Mouse (Mus musculus): Measurements from ENCODE around the gene Sptbn2.

Sptbn2 gene

DNA sequence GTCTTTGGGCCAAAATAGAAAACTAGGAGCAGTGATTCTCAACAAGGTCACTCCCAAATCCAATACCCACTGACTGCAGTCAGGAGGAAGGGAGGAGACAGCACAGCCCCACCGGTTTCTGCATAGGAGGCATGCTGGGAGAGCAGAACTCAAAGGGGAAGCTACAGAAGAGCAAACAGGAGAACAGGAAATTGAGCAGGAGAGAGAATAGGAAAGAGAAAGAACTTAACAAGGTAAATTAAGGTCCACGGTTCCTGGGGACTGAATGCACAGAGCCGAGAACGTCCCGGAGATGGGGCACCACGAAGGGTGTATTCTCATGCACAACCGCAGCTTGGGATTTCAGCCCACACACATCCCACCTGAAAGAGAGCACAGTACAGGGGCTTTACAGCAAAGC lies 74.2 kb downstream of the Sptbn2 start:
- no peak for DNase-seq

GRCm38 (mm10) chr19:4786313-4786712 lies 75.3 kb downstream of the Sptbn2 start:
- DNase-seq: no peak

DNA sequence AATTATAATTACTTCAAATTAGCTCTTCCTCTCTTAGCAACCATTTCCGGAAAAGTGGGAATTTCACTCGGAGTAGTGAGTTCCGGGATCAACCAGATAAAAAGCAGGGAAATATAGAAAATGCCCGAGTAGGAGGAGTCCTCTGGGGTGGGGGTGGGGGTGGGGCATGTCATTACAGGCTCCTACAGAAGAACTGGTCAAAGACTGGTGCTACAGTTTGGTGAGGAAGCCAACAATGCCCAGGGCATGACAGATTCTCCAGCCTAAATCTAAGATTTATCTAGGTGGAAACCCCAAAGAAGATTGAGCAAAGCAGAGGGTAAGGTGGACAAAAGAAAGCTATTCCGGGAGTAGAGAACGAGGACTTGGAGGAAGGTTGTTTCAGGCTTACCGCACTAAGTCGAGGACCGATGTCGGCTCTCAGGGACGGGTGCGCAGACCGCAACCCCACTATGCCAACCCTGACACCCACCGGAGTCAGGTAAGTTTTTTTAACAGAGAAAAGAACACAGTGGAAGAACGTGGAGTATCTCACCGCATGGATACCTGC lies 82.4 kb downstream of the Sptbn2 start:
- no peak for DNase-seq

DNA sequence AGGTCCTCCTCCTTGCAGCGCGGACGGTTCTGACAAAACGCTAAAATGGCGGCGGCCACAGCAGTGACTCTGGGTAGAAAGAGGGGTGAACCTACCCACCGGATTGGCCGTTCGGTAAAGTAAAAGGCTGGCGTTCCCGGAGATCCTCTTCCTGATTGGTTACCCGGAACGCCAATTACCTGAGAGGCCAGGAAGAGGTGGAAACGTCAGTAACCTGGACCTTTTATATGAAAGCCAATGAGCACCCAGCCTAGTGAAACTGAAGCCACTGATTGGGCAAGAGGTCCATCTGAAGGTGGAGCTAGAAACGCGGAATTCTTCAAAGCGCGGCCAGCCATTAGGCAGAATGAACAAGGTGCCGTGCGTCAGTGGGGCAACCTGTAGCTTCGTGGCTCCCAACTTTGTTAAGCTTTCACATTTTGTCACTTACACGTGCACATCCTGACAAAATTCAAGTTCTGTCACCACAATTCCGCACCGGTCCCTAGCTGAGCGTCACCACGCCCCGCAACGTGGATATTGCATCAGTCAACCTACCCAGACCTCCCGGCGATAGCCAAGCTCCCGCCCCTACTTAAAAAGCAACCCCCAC lies 83.0 kb downstream of the Sptbn2 start, which contains the start of gene Rbm4:
Gene Rbm4 (minus strand): TSS at position 71 of the 592 bp plus-strand sequence.
- DNase-seq: peak; percentile 97 to 98

GRCm38 (mm10) chr19:4795929-4796328 lies 85.0 kb downstream of the Sptbn2 start:
- no peak for DNase-seq

- DNase-seq: no peak
Measured at GRCm38 (mm10) chr19:4797846-4798245, 86.9 kb downstream of the Sptbn2 start.

- DNase-seq: no peak
Measured at GRCm38 (mm10) chr19:4799083-4799482, 88.1 kb downstream of the Sptbn2 start.

Measured in lung, postnatal 4 days (tissue).